Mouse (Mus musculus) lung, postnatal 0 days (tissue): Measurements from ENCODE around the gene Tap2.

ENCODE experiments used
- CTCF ChIP-seq: IDR thresholded peaks from 2 replicates; pipeline ENCODE4 v1.5.1; 2016; ENCODE audit warnings: antibody characterized with exemption, mild to moderate bottlenecking
- EP300 ChIP-seq: IDR thresholded peaks from 2 replicates; pipeline ENCODE4 v1.6.1; 2016; ENCODE audit warnings: antibody characterized with exemption, mild to moderate bottlenecking, control low read depth

GRCm38 (mm10) chr17:34211746-34212365 lies 8.5 kb downstream of the Tap2 start:
- TF ChIP-seq CTCF (no peak), EP300 (no peak)
